Mouse (Mus musculus): Measurements from ENCODE around the gene Nfe2l1. TPM values are rescaled to one million over a fixed set of nuclear protein-coding genes. Genes with fewer than 3 reads are reported as not detected.
A peak's percentile ranks its signal among the peaks of the same experiment; 100 is the strongest.
"Not testable (repeated sequence)": the region's sequence is repeated elsewhere in the genome, so short reads cannot be mapped to it uniquely, and the experiment has no call there.

Nfe2l1 gene
- total and polyA plus RNA-seq, 2 experiments from 2014 or later, result 64.5 to 86.0 TPM

GRCm38 (mm10) chr11:96789990-96790389 is 39.8 kb downstream of the Nfe2l1 start:
- ATAC-seq (ENCODE audit: low FRiP score), result no peak
- TF ChIP-seq CTCF (IDR thresholded peaks at IDR 0.05), result peak; percentile 29; the same call in 1 of the 2 replicates
- whole genome bisulfite sequencing, result 6% methylated on average over 5 of the region's 5 CpGs

GRCm38 (mm10) chr11:96788871-96789795 is 40.6 kb downstream of the Nfe2l1 start, which contains the start of gene Cbx1:
Cbx1 (plus strand) TSS chr11:96789127.
- Histone ChIP-seq H3K27me3 (ENCODE audit: insufficient read depth, low read length) (no peaks in the 10 kb centered on the region), H3K36me3 (ENCODE audit: insufficient read depth, low read length) (no peaks in the 10 kb centered on the region), H3K27ac (ENCODE audit: low read depth, low read length) (peak within 1 kb of the TSS; percentile 85), H3K4me3 (ENCODE audit: low read depth, low read length) (peak within 1 kb of the TSS; percentile 94), H3K9me3 (ENCODE audit: low read length) (no peaks in the 10 kb centered on the region), H3K9ac (replicated peaks; ENCODE audit: low read length, poor library complexity, severe bottlenecking) (peak within 1 kb of the TSS; percentile 86), H3K4me2 (ENCODE audit: low read depth, low read length, poor library complexity, severe bottlenecking) (peak within 1 kb of the TSS; percentile 86), H3K4me1 (ENCODE audit: insufficient read depth, low read length) (peaks cover 14% of the 10 kb centered on the region; the same call in 1 of the 2 replicates)
- ATAC-seq (ENCODE audit: low FRiP score) (peak; percentile 96), DNase-seq (ENCODE audit: low spot score) (peak; percentile 94)
- TF ChIP-seq CTCF (IDR thresholded peaks at IDR 0.05), result no peak
- 2% methylated on average over 89 of the region's 93 CpGs for WGBS

More at GRCm38 (mm10) chr11:96789990-96790389, 39.8 kb downstream of the Nfe2l1 start:
- no peaks in the 10 kb centered on the region for H3K27me3 ChIP-seq (ENCODE audit: insufficient read depth, low read length)
- H3K9ac ChIP-seq (replicated peaks; ENCODE audit: low read length, poor library complexity, severe bottlenecking), result peak overlapping the region; percentile 86
- no peaks in the 10 kb centered on the region for H3K9me3 ChIP-seq (ENCODE audit: low read length)
- peaks cover 14% of the 10 kb centered on the region; the same call in 1 of the 2 replicates for H3K4me1 ChIP-seq (ENCODE audit: insufficient read depth, low read length)
- DNase-seq (ENCODE audit: low spot score), result no peak
- no peaks in the 10 kb centered on the region for H3K36me3 ChIP-seq (ENCODE audit: insufficient read depth, low read length)
- H3K4me3 ChIP-seq (ENCODE audit: low read depth, low read length), result peak overlapping the region; percentile 94
- no peak overlapping the region for H3K27ac ChIP-seq (ENCODE audit: low read depth, low read length)
- peak overlapping the region; percentile 86 for H3K4me2 ChIP-seq (ENCODE audit: low read depth, low read length, poor library complexity, severe bottlenecking)

DNA sequence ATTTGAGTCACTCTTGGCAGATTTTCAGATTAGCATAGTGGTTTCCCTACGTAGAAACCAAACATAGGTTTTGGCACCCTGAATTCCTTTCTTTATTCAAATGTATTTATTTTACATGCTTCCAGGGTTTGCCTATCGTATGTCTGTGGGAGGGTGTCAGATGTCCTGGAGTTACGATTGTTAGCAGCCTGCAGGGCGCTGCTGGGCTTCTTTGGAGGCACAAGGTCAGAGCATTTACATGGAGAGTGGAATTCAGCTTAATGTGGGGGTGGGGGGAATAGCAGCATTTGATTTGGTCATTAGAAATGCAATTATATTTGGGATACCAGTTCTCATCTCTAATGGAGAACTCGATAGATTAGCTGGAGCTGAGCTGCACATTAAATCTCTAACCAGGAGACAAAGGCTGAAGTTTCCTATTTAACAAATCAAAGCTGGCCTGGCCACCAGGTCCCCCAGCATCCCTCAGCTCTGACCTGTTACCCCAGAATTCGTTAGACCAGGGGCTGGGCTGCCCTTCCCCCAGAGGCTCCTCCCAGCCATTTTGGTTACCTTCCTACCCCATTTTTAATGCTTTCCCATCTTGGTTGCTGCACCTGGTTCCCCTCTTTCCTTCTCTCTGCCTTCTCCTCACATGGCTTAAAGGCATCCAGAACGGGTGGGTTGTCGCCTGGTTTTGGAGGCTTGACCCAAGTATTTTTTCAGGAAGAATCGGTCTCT is 42.9 kb downstream of the Nfe2l1 start:
- Histone ChIP-seq H3K4me2 (ENCODE audit: low read depth, low read length, poor library complexity, severe bottlenecking) (no peak overlapping the region), H3K27me3 (ENCODE audit: insufficient read depth, low read length) (no peaks in the 10 kb centered on the region), H3K4me3 (ENCODE audit: low read depth, low read length) (no peak overlapping the region), H3K9ac (replicated peaks; ENCODE audit: low read length, poor library complexity, severe bottlenecking) (no peak overlapping the region), H3K9me3 (ENCODE audit: low read length) (no peaks in the 10 kb centered on the region), H3K36me3 (ENCODE audit: insufficient read depth, low read length) (no peaks in the 10 kb centered on the region), H3K27ac (ENCODE audit: low read depth, low read length) (no peak overlapping the region), H3K4me1 (ENCODE audit: insufficient read depth, low read length) (peaks cover 14% of the 10 kb centered on the region; the same call in 1 of the 2 replicates)
- no peak for DNase-seq (ENCODE audit: low spot score)
- no peak for ATAC-seq (ENCODE audit: low FRiP score)
- no peak for TF ChIP-seq CTCF (IDR thresholded peaks at IDR 0.05)
- WGBS, result 35% methylated on average over 9 of the region's 9 CpGs

GRCm38 (mm10) chr11:96784847-96785246 is 44.9 kb downstream of the Nfe2l1 start:
- peak; percentile 69 for DNase-seq (ENCODE audit: low spot score)
- TF ChIP-seq CTCF (IDR thresholded peaks at IDR 0.05), result peak; percentile 76
- H3K4me2 ChIP-seq (ENCODE audit: low read depth, low read length, poor library complexity, severe bottlenecking); H3K27ac ChIP-seq (ENCODE audit: low read depth, low read length); H3K9ac ChIP-seq (replicated peaks; ENCODE audit: low read length, poor library complexity, severe bottlenecking); H3K9me3 ChIP-seq (ENCODE audit: low read length); ATAC-seq (ENCODE audit: low FRiP score); H3K27me3 ChIP-seq (ENCODE audit: insufficient read depth, low read length); H3K4me1 ChIP-seq (ENCODE audit: insufficient read depth, low read length); H3K4me3 ChIP-seq (ENCODE audit: low read depth, low read length); H3K36me3 ChIP-seq (ENCODE audit: insufficient read depth, low read length): not testable (repeated sequence)
- 11% methylated on average over 7 of the region's 7 CpGs for WGBS

DNA sequence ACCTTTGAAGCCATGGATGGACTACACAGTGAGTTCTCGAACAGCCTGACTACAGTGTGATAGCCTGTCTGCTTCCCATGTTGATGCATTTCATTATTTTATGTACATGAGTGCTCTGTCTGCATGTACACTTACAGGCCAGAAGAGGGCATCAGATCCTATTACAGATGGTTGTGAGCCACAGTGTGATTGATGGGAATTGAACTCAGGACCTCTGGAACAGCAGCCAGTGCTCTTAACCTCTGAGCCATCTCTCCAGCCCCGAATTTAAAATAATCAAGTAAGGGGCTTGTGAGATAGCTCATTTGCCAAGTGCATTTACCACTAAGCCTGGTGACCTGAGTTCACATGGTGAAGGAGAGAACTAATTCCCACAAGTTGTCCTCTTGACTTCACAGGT is 48.3 kb downstream of the Nfe2l1 start:
- no peak overlapping the region for H3K4me2 ChIP-seq (ENCODE audit: low read depth, low read length, poor library complexity, severe bottlenecking)
- ATAC-seq (ENCODE audit: low FRiP score), result no peak
- no peaks in the 10 kb centered on the region for H3K9me3 ChIP-seq (ENCODE audit: low read length)
- H3K4me1 ChIP-seq (ENCODE audit: insufficient read depth, low read length), result no peaks in the 10 kb centered on the region
- WGBS, result 78% methylated on average over 2 of the region's 2 CpGs
- DNase-seq (ENCODE audit: low spot score), result no peak
- no peak overlapping the region for H3K27ac ChIP-seq (ENCODE audit: low read depth, low read length)
- H3K4me3 ChIP-seq (ENCODE audit: low read depth, low read length), result no peak overlapping the region
- no peaks in the 10 kb centered on the region for H3K27me3 ChIP-seq (ENCODE audit: insufficient read depth, low read length)
- TF ChIP-seq CTCF (IDR thresholded peaks at IDR 0.05), result peak; percentile 54
- H3K9ac ChIP-seq (replicated peaks; ENCODE audit: low read length, poor library complexity, severe bottlenecking), result no peak overlapping the region
- no peaks in the 10 kb centered on the region for H3K36me3 ChIP-seq (ENCODE audit: insufficient read depth, low read length)
